Mouse (Mus musculus) bone marrow, adult 2 months (tissue): ENCODE results near the gene Zfp423.

Source experiments
- CTCF ChIP-seq: fragments of 200-500 bp; IDR thresholded peaks from 2 replicates; pipeline ENCODE4 v1.5.1; 2011; ENCODE audit warnings: low read length, control low read depth; ENCODE audit not compliant: control insufficient read depth, insufficient read depth
- POLR2A ChIP-seq: fragments of 200-500 bp; IDR thresholded peaks from 2 replicates; pipeline ENCODE4 v1.6.1; 2011; ENCODE audit warnings: low read depth, mild to moderate bottlenecking, control low read depth, low read length, borderline replicate concordance; ENCODE audit not compliant: control insufficient read depth

GRCm38 (mm10) chr8:87690100-87691095, 269.0 kb downstream of the Zfp423 start:
- TF ChIP-seq CTCF (no peak), POLR2A (no peak)
